Mouse (Mus musculus) heart, postnatal 0 days (tissue): ENCODE data around the gene Ugt3a2.

Experiments used
- CTCF ChIP-seq: IDR thresholded peaks from 2 replicates; pipeline ENCODE4 v1.5.1; 2016; ENCODE audit warnings: antibody characterized with exemption, control low read depth, low read depth
- EP300 ChIP-seq: IDR thresholded peaks from 2 replicates; pipeline ENCODE4 v1.6.1; 2016; ENCODE audit warnings: antibody characterized with exemption, low read depth

- TF ChIP-seq CTCF (no peak), EP300 (no peak)
These were observed 754 bp upstream of the Ugt3a2 start for GRCm38 (mm10) chr15:9334596-9334995.
